Mouse (Mus musculus) liver, adult 2 months (tissue): Measurements from ENCODE around the gene Blcap.

ENCODE experiments used
- CTCF ChIP-seq: fragments of 200-500 bp; IDR thresholded peaks from 2 replicates; pipeline ENCODE4 v1.5.1; 2011; ENCODE audit warnings: low read depth, low read length, control low read depth
- POLR2A ChIP-seq: fragments of 200-500 bp; IDR thresholded peaks from 2 replicates; pipeline ENCODE4 v1.6.1; 2011; ENCODE audit warnings: low read length, control low read depth; ENCODE audit not compliant: insufficient read depth; ENCODE audit errors: extremely low read depth

DNA sequence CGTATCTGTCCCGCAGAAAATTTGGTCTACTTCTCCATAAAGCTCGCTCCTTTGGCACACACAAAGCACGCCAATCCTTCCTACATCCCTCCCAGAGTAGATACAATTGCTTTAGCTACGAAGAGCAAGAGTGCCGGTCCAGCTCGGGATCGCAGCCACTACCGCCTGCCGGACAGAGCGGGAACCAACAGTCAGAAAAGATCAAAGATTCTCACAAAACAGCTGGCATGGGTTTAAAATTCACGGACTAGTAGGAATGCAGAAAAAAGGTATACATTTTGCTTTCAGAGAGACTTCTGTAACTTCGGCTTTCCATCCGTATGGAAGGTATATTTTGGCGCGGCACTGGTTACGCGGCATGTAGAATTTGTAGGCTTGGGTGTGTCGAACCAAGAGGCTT lies 11.6 kb downstream of the Blcap start:
- TF ChIP-seq CTCF = no peak
- TF ChIP-seq POLR2A = no peak
